Mouse (Mus musculus): ENCODE data around the gene Cacnb4. TPM values are rescaled to one million over a fixed set of nuclear protein-coding genes. Genes with fewer than 3 reads are reported as not detected.

Gene Cacnb4
- total RNA-seq, 2 experiments from 2014 or later = 0.73 to 1.6 TPM

DNA sequence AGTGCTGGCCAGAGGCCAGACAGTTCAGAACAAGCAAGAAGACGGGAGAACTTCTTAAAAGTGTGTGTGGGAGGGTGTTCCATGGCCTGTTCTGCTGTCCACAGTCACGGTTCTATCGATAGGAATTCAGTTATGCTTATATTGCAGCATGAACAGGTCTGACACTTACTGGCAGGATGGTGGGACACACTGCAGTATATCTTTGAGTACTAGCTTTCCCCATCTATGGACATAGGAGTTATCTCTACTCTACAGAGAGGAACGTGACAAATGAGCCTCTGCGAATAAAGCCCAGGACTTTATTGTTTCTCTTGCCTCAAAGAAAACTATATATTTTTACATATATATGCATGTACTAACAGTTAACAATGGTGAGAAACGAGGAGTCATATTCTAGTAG, 209.0 kb downstream of the Cacnb4 start:
- DNase-seq = no peak

DNA sequence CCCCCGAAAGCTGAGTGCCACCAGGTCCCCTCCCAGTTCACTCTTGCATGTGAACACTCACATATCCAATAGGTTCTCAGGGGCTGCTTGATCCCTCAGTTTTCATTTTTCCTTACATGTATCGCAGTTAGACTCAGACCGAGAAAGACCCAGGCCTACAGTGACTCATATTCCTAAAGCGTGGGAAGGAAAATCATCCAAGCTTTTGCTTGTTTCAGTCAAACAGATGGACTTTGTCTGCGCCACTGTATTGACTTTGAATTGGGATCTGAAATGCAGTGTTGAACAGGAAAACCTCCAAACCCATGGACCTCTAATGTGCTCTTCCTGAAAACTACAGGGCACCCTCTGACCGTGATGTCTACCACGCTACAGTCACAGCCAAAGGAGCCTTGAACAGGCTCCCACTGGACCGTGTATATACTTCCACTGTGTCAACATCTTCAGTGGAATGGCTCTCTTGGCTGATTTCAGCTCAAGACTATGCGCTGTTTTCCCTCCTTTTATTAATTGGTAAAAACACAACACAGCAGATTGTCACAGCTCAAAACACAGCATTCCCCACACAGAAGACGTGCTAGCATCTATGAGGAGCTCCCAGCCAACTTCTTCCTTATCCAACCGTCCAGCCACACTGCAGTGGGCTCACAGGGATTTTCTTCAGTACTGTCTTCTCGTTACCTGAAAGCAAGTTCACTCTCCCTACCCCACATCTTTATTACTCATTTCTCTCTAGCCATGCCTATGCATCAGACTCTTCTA, 215.2 kb downstream of the Cacnb4 start:
- no peak for DNase-seq

DNA sequence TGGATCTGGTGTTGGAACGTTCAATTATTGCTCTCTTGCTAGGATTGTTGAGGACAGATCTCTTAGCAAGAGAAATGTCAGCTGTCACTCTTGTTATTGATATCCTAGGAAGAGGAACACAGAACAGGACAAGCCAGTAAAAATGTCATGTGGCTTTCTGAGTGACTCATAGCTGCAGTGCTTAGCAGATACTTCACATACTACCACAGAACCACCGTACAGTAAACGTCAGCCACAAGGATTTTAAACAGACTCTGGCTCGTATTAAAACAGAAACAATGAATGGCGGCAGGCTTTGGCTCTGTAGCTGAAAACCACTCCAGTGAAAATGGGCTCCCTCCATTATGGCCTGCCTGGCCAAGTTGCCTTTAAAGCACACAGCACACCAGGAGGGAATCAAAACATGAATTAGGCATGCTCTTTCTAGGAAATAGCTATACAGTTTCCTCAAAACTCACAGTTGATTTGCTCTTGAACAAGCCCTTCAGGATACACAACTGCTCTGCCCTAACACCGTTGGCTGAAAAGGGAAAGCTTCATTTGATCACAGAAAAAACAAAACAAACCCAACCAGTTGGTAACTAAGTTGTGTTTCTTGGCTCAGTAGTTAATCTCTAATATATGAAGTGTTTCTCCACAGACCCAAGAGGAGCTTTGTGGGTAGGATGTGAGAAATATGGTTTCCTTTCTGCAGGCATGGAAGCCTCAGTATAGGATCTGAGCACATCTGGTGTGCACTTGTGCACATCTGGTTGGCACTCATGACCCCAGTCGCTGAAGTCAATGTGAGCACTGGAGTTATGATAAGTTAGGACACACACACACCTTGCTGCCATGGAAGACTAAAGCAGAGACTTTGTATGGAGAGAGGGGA, 220.8 kb downstream of the Cacnb4 start:
- no peak for DNase-seq

DNA sequence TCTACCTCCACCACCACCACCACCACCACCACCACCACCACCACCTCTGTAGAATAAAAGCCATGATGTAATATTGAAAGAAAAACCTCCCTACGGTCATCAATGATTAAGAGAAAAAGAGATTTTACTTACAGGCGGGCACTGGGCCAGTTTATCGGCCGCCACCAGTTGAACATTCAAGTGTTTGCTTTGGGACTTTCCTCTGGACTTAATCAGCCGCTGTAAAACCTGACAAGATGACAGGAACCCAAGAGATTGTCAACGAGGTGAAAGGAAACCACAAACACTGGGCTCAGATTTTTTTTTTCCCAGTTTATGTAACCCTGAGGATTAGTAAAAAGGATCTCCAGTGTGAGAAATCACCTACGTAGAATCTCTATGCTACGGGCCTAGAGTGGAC, 226.8 kb downstream of the Cacnb4 start:
- no peak for DNase-seq

DNA sequence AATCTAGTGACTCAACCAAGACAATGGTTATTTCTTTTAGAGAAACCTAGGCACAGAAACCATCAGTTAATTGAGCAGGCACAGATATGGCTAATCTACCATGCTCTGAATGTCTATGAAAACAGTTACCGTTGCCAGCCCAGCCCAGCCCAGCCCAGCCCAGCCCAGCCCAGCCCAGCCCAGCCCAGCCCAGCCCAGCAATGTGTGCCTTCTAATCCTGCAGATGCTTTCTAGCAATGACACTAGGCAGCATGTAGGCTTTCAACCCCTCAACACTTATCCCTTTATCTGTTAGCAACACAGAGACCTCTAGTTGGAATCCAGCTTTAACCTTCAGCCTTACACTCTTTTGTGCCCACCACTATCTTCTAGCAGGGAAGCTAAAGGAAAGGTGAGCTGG, 227.7 kb downstream of the Cacnb4 start:
- DNase-seq = no peak

DNA sequence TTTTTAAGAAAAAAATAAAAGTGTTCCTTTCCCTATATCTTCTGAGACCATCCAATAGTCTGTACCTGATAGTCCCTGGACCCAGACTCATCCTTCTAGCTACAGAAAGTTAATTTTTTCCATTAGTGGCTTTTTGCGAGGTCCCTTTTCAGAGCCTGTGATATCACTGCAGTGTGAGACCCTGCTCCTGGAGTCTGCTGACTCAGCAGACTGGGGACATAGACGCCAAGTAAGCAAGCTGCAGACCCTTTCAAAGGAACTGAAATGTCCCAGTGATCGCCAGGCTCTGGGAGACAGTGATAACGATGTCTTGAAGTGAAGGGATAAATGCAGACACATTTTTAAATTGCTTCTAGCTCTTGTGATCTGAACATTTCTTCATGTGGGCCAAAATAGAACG, 230.0 kb downstream of the Cacnb4 start:
- no peak for DNase-seq

DNA sequence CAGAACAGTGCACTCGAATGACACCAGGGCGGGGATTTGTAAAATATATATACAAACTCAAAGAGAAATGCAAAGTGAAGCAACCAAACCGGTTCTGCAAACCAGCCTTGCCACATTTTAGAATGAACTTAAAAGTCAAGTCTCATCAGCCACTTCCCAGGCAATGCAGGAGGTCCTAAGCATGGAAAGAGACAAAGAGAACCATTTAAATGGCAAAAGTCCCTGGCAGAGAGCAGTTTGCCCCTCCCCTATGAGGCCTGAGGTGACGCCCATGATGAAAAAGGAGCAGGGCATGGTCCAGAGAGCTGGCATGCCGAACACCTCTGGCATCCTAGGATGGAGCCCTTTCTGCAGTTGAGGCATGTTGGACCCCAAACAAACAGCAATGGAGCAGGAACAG, 234.5 kb downstream of the Cacnb4 start:
- no peak for DNase-seq

DNA sequence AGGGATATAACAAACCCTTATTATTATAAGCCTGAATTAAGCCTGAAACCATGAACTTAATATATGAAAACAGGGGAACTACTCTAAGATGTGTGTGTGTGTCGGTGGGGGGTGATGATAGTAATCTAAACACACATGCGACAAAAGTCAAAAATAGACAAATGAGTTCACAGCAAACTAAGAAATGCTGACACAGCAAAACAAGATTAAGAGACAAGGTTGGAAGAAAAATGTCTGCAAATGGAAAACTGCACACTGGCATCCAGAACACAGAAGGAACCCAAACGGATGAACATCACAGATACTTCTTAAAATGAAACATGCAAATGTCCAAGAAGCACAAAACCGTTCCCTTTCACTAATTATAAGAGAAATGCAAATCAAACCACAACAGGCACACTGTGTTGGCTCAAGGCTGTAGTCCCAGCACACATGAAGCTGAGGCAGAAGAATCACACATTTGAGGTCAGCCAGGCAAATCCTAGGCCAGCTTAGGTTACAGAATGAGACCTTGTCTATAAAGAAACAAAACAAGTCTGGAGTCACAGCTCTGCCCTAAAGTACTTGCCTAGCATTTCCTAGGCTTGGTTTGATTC, 236.1 kb downstream of the Cacnb4 start:
- no peak for DNase-seq

DNA sequence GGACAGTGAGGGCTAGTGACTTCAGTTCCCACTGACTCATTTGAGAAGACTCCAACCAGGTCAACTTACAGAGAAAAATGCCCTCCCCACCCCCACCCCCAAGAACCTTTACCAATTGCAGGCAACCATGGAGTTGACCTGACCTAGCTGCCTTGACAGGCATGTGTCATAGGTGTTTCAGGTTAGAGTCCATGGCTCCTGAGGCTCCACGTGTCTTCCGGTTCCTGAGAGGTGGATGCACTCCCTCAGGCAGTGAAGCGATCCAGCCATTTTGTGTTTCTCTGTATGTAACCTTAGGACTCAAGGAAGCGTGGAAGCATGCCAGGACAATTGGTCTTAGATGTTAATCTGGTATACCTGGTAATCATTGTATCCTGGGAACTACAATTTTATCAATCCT, 238.2 kb downstream of the Cacnb4 start:
- no peak for DNase-seq

DNA sequence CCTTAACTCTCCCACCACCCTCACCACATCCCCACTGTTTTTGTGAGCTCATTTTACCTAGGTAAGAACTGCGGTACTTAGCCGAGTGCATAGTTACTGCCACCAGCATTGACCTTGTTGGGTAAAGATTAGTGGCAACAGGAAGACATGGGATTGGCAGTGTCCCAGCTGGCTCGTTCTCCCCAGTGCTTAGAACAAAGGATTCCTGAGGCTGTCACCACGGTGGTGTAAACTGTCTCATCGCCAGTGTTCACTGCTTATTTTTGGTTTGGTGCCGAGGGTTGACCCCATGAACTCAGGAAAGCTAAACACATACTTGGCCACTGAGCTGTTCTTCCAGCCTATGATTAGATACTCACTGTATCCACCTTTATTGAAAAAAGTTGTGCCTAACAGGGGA, 238.6 kb downstream of the Cacnb4 start:
- DNase-seq = no peak

DNA sequence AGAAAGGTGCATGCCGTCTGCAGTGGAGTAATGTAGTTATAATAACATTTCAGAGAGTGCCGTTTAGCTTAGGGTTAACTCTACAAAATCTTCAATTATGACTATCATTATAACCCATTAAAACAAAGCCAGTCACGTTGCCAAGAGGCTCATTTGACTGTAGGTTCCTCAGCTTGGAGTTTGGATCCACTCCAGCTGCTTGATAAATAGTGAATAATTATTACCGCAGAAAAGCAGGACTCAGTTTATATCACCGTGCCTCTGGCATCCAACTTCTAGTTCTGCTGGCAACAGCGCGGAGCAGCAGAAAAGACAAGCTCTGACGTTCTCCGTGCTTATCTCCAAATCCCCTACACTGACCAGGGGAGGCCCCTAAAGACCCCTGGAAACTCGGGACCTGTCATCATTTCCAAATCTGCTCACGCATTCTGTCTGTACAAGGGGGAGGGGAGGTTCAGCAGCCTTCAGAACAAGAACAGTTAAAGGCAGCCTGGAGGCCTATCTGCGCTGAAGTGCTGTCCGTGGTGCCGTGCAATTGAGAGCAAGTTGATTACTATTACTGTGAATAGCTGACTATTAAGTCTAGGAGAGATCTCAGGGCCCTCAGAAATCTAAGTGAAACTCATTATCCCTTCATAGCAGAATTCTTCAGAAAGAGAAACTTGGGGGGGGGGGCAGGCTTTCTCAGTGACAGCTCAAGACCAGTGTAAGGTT, 240.6 kb downstream of the Cacnb4 start:
- no peak for DNase-seq

DNA sequence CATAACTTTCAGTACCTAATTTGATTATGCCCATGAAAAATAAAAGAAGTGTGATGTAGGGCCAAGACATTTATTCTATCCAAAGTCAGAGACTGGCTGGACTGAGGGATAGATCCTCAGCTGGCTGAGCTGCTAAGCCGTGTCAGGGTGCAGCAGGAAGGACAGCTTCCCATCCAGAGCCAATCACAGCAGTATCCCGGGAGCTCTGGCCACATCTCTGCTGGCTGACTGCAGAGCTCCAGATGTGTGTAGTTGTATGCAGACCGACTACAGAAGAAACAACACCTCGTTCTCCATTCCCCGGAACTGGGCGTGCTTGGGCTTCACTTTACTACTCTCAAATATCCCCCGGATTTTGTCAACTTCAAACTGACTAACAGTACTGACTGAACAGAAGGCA, 243.3 kb downstream of the Cacnb4 start:
- DNase-seq = peak; percentile 39

DNA sequence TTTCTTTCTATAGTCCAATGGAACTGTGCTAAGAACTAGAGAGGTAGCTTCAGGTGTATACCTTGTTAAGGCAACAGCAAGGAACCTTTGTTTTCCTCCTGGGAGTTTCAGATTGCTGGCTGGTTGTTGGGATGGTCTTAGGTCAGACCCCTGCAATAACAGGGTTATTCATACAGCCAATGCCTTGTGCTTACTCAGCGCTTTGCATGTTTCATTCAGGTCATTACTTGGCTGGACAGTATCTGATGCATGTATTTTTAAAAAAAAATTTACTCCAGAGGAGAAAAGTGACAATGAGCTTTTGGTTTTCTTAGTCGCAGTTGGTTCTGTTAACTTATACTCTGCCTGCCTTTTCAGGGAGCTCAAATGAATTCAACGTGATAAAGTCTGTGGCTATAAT, 249.2 kb downstream of the Cacnb4 start:
- no peak for DNase-seq

DNA sequence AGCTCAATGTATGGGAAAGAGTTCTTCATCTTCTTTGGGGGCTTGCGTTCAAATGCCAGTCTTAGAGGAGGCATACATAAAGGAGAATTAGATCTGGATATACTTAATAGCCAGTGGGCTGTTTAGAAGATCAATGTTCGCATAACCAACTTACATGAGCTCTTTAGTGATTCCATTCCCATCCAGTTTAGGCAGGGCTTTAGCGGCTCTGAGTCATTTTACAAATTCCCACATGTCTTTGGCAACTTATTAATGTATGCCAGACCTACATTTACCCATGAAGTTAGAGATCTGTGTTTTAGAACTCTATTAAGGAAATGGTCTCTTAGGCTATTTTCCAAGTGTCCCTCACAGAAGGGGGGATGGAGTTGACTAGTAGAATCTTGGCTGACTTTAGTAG, 250.6 kb downstream of the Cacnb4 start:
- no peak for DNase-seq

DNA sequence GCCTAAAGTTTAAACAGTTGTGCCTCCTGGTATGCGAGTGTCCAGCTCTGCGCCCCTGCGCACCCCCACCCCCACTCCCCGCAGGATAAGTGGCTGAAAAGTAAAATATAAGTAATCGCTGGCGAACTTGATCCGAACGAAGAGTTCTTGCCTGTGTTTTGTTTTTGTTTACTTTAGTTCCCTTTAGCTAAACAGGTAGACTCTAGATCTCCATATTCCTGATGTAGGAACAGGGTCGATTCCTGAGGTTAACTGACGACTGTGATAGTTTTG, 251.2 kb downstream of the Cacnb4 start:
- DNase-seq = no peak

DNA sequence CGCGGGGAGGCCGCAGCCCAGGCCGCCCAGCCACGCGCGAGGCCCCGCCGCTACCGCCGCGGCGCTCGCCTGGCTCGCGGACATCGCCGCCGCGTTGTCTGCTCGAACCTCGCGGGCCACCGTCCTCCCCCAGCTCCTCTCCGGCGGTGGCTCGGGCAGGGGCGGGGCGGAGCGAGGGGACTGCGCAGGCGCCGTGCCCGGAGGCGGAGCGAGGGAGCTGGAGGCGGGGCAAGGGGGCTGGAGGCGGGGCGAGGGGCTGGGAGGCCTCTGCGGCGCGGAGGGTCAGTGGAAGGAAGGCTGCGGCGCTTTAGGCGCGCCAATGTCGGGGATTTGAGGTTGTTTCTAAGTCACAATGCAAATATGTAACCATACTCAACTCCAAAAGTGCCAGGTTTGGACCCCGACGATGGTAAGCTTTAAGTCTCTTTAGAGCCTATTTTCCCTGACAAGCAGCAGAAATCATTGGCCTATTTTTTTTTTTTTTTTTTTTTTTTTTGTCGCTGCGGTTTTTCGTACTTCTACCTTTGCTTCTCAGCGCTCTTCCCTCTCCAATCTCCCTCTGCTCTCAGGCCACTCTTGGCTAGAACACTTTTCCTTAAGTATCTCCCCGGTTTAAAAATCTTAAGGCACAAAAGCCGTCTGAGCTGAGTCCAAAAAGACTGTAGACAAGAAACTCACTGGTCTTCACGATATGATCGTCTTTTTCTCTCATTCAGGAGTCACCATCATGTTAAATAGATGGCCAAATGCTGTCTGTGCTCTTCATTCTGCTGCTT, 251.7 kb downstream of the Cacnb4 start, which contains the start of gene Arl5a:
Gene Arl5a (minus strand): TSS at position 155 of the 776 bp plus-strand sequence.
- DNase-seq = peak; percentile 99

DNA sequence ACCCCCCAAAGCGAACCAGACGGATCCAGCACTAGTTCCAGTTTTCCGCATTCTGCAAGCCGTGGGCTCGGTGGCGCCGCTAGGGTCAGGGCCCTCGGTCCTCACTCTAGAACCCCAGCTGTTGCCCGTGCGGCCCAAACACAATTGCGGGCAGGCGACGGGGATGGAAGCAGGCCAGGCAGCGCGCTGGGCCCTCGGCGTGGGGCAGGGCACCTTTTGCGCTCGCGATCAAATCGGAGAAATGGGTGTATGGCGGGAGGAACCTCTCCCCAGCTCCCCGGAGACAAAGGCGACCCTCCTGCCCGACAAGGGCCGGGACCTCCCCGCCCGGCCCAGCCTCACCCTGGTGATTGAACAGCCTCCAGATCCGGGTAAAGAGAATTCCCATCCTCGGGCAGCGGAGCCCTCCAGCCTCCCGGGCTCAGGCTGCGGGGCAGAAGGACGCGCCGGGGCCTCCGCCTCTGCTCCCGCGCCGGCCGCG, 252.3 kb downstream of the Cacnb4 start:
- peak; percentile 64 for DNase-seq

DNA sequence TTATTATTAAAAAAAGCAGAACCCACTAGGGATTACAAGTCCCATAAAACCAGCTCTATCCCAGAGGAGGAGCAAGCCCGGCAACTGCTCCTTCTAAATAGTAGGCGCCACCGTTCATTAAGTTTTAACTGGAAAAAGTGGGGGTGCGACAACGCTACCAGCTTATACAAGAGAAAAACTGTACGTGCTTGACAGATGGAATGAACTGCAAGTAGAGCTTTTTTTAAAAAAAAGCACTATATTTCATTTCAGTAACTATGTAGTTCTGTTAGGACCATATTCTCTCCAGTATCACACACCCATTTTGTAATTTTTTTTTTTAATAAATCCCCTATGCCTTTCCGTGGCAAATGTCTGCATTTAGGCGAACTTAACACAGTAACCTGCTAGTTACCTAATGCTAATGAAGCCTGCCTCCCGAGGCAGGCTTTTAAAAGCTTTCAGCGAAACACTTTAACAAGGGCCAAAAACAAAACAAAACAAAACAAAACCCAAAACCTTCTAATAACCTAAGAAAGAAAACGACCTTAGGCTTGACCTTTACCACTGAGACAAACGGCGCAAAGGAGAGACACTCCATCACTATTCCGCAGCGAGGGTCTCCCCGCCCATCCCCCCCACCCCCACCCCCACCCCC, 252.9 kb downstream of the Cacnb4 start:
- no peak for DNase-seq

DNA sequence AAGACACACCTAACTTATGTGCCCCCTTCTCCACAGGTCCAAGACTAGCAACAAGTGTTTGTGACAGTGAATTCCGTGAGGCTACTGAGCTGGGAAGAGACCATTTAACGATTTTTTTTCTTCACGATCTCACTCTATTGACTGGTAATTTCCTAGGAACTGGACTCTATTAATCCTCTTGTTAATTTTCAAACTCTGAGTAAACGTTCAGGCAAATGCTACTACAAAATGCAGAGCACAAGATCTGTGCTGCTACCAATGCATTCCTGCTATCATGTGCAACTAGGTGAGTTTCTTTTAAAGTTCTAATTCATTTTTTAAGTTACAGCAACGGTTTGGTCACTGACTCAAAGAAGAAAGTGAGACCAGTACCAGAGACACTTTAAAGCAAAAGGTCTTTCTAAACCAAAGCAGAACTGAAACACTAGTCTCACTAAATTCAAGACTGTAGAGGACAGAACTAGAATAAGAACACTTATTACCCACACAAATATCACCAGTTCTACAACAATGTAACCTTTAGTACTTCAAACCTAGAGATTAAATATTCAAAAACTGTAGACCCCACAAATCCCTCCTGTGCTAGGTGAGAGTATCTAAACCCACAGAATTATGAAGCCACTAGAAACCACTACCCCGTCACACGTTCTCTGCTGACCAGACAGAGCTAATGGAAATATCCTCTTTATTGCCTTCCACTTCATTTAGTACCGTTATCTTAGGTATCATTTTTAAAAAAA, 253.6 kb downstream of the Cacnb4 start:
- no peak for DNase-seq

DNA sequence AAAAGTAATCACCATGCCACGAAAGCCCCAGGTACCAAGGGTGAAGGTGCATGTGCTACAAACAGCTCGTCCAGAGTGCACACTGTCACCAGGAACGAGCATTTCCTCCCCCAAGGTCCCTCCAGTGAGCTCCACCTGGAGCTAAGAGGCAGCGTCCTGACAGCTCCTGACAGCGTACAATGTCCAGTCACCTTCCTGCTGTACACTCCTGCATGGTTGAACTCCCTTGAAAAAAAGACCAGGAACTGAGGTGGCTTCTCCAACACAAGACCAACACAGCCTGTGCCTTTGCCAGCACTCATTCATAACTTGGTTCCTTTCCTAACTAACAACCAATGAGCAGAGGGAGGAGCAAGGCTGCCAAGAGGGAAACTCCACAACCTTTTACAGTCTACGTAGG, 255.4 kb downstream of the Cacnb4 start:
- DNase-seq = no peak
